Mouse (Mus musculus): ENCODE measurements around the gene Nudt22.
A peak's percentile ranks its signal among the peaks of the same experiment; 100 is the strongest.

Nudt22 gene

GRCm38 (mm10) chr19:6996006-6996405 lies at the start of gene Nudt22, which contains the start of gene Trpt1:
Nudt22 (minus strand) TSS chr19:6996117.
Trpt1 (plus strand) TSS chr19:6996131.
- peak in 1 of 2 experiments; percentile 51 for DNase-seq (ENCODE audit: low read depth in 2 of 2, low spot score in 2 of 2)

DNA sequence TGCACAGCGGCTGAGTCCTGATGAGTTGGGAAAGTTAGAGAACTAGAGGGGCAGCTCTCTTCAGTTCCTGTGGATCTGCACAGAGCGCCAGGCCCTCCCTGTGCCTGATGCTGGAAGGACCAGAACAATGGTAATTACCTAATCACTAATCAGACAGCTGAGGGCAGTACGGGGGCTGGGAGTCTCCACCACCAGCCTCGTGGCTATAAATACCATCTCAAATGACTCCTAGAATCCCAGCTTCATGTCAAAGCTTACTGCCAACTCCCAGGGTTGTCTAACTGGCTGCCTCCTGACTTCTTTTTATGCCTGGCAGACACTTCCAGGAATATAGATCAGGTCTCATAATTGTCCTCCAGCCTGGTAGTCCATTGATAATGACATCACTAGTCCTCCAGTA lies 48.8 kb upstream of the Nudt22 start:
- no peak for DNase-seq (ENCODE audit: low read depth in 2 of 2, low spot score in 2 of 2)

GRCm38 (mm10) chr19:7044279-7044678 lies 48.4 kb upstream of the Nudt22 start:
- no peak for DNase-seq (ENCODE audit: low read depth in 2 of 2, low spot score in 2 of 2)

DNA sequence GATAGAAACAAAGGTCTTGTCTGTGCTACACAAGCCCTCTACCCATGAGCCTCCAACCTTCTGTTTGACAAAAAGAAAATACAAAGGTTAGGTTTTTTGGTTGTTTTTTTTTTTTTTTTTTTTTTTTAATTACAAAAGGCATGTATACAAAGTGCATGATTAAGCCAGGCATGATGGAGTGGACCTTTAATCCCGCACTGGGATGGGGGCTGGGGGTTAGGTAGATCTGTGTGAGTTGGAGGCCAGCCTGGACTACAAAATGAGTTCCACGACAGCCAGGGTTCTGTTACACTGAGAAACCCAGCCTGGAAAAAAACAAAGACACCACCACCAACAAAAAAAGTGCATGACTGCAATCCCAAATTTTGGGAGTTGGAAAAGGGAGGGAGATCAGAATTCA lies 45.3 kb upstream of the Nudt22 start:
- no peak for DNase-seq (ENCODE audit: low read depth in 2 of 2, low spot score in 2 of 2)

GRCm38 (mm10) chr19:7040637-7041130 lies 44.8 kb upstream of the Nudt22 start:
- peak in 1 of 2 experiments; percentile 38 for DNase-seq (ENCODE audit: low read depth in 2 of 2, low spot score in 2 of 2)

DNA sequence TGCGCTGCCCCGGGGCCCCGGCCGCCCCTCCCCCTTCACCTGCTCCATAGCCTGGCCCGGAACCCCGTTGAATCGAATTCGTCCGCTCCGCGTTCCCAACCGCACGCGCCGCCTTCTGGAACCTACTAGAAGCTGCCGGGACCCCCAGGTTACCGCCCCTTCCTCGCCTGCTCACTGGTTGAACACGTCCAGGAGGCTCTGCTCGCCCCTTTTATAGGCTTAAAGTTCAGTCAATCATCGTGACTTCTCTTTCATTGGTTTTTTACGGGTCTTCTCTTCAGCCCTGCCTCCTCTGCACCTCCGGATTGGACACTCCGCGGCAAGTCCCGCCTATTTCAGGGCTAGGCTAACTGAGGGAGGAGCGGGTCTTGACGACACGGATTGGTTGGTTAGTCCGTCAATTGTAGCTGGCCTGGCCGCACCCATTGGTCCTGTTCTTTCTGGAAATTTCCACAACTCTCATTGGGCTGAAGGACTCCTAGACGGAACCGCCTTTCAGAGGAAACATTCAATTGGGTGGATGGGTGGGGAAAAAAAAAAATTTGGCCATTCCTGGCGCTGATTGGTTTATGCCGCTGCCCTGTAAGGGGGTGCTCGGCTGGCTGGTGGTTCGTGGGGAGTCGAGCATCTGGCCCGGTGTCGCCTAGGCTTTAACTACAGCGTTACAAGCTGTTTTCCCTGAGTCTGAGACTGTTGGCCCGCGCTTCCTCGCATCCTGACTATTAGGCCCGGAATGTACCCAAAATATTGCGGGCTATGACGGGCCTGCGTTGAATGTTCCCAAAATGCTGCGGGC lies 44.1 kb upstream of the Nudt22 start, which contains the start of gene Stip1:
TSS of gene Stip1 (minus strand) at position 127 of the 796 bp plus-strand sequence.
- DNase-seq (ENCODE audit: low read depth in 2 of 2, low spot score in 2 of 2), result peak; percentile 96 to 98

DNA sequence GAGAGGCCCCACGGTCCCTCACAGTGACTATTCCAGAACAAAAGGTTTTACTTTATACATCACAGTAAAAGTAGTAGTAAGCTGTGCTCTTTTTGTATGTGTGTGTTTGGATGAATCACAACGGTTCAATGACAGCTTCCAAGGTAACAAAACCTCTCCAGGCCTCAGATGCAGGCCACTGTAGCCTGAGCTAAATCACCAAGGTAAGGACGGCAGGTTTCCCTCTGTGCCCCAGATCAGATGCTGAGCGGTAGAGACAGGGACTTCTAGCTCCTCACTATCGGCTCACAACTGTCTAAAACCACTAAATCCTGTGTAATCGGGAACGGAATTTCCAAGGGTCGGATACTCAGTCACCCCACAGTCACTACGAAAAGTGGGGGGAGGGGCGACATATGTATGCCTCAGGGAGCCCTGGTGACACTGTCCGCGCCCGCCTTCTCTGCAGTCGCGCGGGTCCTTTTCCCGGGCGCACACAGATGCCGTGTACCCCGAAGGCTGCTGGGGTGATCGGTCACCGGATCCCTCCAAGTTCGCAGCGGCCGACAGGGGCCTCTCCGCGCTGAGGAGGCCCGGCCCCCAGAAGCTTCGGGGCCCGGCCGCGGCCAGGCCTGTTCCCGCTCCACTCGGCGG lies 43.3 kb upstream of the Nudt22 start:
- DNase-seq (ENCODE audit: low read depth in 2 of 2, low spot score in 2 of 2), result peak; percentile 36 to 55

DNA sequence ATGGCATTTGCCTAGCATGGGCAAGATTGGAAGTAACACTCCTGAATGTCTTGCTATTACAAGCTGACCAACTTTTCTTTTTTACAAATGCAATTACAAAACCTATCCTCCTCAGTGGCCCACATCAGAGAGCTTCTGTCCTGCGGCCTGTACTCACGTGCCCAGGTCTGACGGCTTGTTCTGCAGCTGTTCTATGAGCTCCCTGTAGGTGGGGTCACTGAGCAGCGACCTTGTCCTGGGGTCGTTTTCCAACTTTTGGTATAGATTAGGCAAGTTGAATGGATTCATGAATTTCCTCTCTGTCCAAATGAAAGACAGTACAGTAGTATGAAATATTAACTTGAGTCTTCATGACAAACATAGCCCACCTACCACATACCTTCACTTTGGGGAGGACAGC lies 38.1 kb upstream of the Nudt22 start:
- no peak for DNase-seq (ENCODE audit: low read depth in 2 of 2, low spot score in 2 of 2)

GRCm38 (mm10) chr19:7029531-7029930 lies 33.6 kb upstream of the Nudt22 start:
- DNase-seq (ENCODE audit: low read depth in 2 of 2, low spot score in 2 of 2), result no peak

DNA sequence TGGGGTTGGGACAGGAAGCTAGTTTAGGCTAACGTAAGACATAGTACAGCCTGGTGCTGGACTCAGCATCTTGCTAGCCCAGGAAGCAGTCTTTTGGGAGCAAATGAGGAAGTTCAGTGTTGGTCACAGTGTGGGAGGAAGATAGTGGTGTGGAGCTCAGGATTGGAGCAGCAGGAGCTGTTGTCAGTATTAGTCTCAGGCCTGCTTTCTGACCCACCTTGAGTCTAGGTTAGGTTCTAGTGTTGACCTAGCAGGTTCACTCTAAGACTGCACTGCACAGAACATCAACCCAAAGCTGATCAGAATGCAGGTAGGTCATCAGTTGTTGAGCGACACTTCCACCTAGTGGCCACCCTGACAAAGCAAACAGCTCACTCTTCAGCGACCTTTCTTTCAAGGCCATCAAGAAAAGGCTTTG lies 24.3 kb upstream of the Nudt22 start:
- peak; percentile 66 to 70 for DNase-seq (ENCODE audit: low read depth in 2 of 2, low spot score in 2 of 2)

GRCm38 (mm10) chr19:7019191-7019590 lies 23.3 kb upstream of the Nudt22 start, which contains the start of gene Fermt3:
Fermt3 (minus strand) TSS chr19:7019469.
- peak; percentile 68 to 78 for DNase-seq (ENCODE audit: low read depth in 2 of 2, low spot score in 2 of 2)

DNA sequence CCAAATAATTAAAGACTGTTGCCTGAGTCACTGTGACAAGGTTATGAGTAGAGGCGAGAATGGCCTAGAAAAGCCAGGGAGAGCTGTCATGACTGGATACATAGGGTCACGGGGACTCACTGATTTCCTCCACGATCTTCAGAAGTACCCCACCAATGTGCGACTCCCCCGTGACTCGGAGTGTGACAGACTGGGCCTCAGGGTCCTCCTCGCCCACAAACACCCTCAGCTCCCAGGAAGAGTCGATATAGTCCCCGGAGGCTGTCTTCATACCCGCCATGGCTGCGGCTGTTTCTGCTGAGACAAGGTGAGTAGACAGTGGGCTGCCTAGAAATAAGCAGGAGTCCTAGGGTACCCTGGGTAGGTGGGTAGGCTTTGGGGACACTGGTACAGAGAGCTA lies 22.6 kb upstream of the Nudt22 start:
- no peak for DNase-seq (ENCODE audit: low read depth in 2 of 2, low spot score in 2 of 2)

DNA sequence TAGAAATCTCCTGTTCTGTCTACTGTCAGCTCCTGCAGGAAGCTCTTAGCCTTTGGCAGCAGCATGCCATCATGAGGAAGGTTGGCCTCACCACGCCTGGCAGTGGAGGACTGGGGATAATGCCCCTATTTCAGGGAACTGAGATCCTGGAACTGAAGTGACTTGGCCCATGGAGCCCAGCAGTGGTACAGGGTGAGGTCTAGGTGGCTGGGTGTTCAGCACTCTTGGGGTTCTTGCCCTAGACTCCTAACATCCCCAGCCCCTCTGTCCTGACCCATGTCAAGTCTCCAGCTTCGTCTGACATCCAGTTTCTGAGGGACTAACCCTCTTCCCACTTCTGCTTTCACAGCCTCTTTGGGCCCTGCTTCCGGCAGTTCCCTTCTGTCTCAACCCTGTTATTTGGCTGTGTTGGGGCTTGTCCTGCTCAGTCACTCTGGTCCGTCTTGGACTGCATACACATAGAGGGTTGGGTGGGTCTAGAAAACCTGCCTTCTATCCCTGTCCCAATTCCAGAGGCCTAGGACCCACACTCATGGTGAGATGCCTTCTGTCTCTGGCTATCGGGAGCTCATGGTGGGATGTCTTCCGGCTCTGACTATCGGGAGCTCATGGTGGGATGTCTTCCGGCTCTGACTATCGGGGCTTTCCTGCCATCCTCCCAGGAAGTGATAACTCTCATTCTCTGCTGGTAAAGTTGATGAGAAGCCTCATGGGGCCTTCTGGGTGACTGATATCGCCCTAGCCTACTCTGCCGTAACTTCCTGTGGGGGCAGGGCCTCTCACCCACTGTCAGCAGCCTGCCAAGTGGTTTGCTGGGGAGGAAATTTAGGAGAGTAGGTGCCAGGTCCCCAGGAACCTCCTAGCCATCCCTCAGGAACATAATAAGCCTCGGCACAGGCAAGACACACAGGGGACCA lies 21.9 kb upstream of the Nudt22 start:
- peak in 1 of 2 experiments; percentile 52 for DNase-seq (ENCODE audit: low read depth in 2 of 2, low spot score in 2 of 2)

GRCm38 (mm10) chr19:7014481-7015135 lies 18.7 kb upstream of the Nudt22 start:
- no peak for DNase-seq (ENCODE audit: low read depth in 2 of 2, low spot score in 2 of 2)

DNA sequence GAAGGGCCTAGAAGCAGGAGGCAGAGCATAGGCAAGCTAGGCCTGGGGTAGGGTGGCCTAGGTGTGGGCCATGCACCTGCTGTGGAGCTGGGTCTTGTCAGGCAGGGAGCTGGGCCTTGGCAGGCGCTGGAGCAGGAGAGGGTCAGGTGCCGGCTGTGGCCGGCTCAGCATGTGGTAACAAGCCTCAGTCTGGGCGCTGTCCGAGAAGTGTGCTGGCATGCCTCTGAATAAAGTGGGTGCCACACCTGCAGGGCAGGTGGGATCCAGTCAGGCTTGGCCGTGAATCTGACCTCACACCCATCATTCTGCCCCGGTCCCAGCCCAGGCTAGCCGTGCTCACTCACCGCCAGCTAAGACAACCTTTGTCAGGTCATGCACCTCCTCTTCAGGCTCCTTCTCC lies 18.1 kb upstream of the Nudt22 start:
- DNase-seq (ENCODE audit: low read depth in 2 of 2, low spot score in 2 of 2), result no peak

DNA sequence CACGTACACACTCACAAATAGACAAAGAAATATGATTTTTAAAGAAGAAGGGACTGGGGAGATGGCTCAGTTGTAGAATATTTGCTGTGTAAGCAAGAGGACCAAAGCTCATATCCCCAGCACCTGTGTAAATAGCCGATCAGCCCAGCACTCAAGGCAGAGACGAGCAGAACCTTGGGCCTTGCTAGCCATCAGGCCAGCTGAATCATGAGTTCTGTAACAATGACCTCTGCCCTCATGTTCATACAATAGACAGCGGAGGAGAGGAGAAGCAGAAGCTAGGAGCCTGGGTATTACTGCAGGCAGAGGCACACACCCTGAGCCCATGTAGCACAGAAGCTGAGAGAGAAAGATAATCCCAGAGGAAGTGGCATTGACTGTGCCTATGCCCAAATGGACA lies 16.5 kb upstream of the Nudt22 start:
- DNase-seq (ENCODE audit: low read depth in 2 of 2, low spot score in 2 of 2), result no peak

GRCm38 (mm10) chr19:7006892-7007593 lies 11.1 kb upstream of the Nudt22 start:
- no peak for DNase-seq (ENCODE audit: low read depth in 2 of 2, low spot score in 2 of 2)

- DNase-seq (ENCODE audit: low read depth in 2 of 2, low spot score in 2 of 2), result no peak
Measured at GRCm38 (mm10) chr19:6999360-7000063, 3.6 kb upstream of the Nudt22 start.

DNA sequence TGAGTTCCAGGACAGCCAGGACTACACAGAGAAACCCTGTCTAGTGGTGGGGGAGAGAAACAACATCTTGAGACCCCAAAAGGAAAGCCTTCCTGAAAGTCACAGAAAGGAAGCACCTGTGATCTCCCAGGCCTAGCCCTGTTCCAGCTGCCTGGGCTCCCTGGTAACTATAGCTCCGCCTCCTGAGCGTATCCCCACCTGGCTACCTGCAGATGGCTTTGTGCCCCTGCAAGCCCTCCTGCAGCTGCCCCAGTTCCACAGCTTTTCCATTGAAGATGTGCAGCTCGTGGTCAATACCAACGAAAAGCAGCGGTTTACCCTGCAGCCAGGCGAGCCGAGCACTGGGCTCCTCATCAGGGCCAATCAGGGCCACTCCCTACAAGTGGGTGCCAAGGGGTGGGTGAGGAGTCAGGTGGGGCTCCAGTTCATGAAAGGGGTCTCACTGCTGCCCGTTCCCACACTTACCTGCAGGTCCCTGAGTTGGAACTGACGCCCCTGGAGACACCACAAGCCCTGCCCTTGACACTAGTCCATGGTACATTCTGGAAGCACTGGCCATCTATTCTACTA lies 1.9 kb upstream of the Nudt22 start:
- DNase-seq (ENCODE audit: low read depth in 2 of 2, low spot score in 2 of 2), result no peak

Data from CD8-positive naive resting alpha-beta T cell, adult 2 months (primary cell).